Mouse (Mus musculus) spleen, postnatal 0 days (tissue): ENCODE measurements around the gene Flg. TPM values are rescaled to one million over a fixed set of nuclear protein-coding genes. Genes with fewer than 3 reads are reported as not detected.

Experiments used
- polyA plus RNA-seq: library from polyadenylated mRNA; unstranded; fragments of >200 nt; fragmentation: Nextera tagmentation; extraction: Ambion mirVana; gene quantifications from 2 replicates; pipeline ENCODE4 v1.2.1, GENCODE M21; 2015

Flg gene
- polyA plus RNA-seq, result 0.15 TPM in 1 of 2 replicates, not detected in the other

DNA sequence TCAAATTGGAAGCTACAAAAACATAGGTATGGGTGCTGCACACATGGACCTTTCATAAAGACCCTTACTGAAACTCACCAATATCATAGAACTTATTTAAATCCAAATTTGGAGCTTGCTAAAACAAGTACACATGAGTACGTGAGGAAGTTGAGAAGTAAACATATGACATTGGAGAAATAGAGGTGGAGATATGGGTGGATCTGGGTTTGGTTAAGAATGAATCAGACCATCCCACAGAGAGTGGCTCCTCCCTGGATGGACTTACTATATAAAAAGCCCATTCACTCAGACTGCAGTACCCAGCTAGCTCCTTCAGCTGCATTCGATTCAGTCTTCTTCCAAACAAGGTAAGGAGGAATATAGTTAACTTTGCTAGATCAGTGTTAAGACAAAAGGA lies at the start of gene Flg:
TSS of gene Flg (plus strand) at position 301 of the 400 bp plus-strand sequence.

DNA sequence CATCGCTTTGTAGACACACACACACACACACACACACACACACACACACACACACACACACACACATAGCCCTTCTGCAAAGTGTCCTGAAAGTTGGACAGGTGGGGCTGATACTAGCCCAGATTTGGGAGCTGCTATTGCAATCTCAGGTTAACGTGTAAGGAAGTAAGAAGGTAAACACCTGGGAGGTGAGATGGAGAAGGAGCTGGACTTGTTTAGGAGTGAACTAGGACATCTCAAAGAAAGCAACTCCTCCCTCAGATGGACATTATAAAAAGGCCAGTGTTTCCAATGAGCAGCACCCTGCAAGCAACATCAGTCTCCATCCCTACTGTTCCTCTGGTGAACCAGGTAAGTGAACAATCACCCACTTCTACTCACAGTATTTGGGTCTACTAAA lies 46.1 kb downstream of the Flg start, which contains the start of gene Hrnr:
TSS of gene Hrnr (plus strand) at position 301 of the 400 bp plus-strand sequence.

Other genes with a start within 250 kb of the Flg start
- not detected in 2 replicates for gene Gm4858, start 204.7 kb upstream of the Flg start, polyA plus RNA-seq
- gene Crnn, start 128.7 kb upstream of the Flg start, polyA plus RNA-seq, result not detected in 2 replicates
- not detected in 2 replicates for gene Flg2, start 76.2 kb upstream of the Flg start, polyA plus RNA-seq
- gene Hrnr, start 46.2 kb downstream of the Flg start, polyA plus RNA-seq, result not detected in 2 replicates
- 0.02 TPM in 1 of 2 replicates, not detected in the other for gene Rptn, start 120.2 kb downstream of the Flg start, polyA plus RNA-seq
- gene Tchh, start 168.8 kb downstream of the Flg start, polyA plus RNA-seq, result 0.14 and 0.17 TPM in 2 replicates
- gene Tchhl1, start 195.2 kb downstream of the Flg start, polyA plus RNA-seq, result not detected in 2 replicates
- 860 and 1,069 TPM in 2 replicates for gene S100a11, start 247.0 kb downstream of the Flg start, polyA plus RNA-seq